Mouse (Mus musculus): Measurements from ENCODE around the gene Pde4d.

Pde4d gene

GRCm38 (mm10) chr13:109171688-109172087 lies 721.9 kb downstream of the Pde4d start:
- no peak for DNase-seq (ENCODE audit: low spot score in 2 of 2)

DNA sequence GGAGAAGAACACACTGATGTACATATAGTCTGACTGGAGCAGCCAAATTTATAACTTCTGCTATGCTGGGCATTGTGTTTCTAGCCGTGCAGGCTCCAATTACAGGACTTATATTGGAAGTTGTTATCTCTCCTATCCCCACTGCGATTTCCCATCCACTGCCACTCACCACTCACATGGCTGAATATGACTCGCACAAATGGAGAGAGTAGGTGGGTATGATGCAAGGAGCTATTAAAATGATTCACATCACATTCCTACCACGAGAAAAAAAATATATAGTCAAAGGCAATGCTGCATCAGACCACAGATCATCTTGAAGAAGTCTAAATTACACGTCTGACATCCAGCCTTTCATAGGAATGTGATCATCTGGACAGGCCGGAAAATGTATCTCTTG lies 725.5 kb downstream of the Pde4d start:
- no peak for DNase-seq (ENCODE audit: low spot score in 2 of 2)

GRCm38 (mm10) chr13:109175852-109176621 lies 726.3 kb downstream of the Pde4d start:
- no peak for DNase-seq (ENCODE audit: low spot score in 2 of 2)

DNA sequence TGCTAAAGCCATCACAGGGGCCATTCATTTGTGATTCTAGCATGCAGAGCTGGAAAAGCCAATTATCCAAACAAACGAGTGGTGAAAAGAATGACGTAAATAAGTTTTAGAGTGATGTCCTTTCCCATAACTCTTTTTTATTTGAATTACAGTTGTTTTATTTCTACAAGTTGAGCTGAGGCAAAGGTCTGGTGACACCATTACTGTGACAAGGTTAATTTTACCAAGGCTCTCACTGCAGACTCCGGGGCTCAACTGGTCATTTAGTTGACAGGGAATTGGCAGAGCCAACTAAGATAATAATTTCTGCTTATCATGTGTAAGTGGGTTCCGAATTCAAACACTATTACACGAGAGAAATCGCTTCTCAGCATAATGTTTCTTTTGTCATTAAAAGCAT lies 731.6 kb downstream of the Pde4d start:
- DNase-seq (ENCODE audit: low spot score in 2 of 2) = no peak

- no peak for DNase-seq (ENCODE audit: low spot score in 2 of 2)
These were observed 740.9 kb downstream of the Pde4d start for GRCm38 (mm10) chr13:109190652-109191051.

- no peak for DNase-seq (ENCODE audit: low spot score in 2 of 2)
These were observed 741.4 kb downstream of the Pde4d start for GRCm38 (mm10) chr13:109191176-109191575.

GRCm38 (mm10) chr13:109205541-109205940 lies 755.8 kb downstream of the Pde4d start:
- DNase-seq (ENCODE audit: low spot score in 2 of 2) = no peak

DNA sequence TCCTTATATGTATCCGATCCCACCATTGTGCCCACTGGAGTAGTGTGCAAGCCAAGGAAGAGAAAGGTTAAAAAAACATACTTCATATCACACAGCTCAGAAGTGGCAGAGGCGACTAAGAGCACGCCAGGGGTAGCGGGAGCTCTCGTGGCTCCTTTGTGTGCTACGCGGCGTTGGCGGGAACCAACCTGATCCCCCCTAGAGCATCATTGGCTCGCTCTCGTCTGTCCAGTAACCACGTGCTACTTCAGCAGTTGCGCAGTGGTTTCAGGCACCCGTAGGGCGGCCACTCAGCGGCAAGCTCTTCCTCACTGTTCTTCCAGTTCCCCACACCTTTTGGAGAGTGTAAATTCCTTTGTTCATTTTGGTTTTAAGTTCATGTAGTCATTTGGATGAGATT lies 758.9 kb downstream of the Pde4d start:
- DNase-seq (ENCODE audit: low spot score in 2 of 2) = no peak

DNA sequence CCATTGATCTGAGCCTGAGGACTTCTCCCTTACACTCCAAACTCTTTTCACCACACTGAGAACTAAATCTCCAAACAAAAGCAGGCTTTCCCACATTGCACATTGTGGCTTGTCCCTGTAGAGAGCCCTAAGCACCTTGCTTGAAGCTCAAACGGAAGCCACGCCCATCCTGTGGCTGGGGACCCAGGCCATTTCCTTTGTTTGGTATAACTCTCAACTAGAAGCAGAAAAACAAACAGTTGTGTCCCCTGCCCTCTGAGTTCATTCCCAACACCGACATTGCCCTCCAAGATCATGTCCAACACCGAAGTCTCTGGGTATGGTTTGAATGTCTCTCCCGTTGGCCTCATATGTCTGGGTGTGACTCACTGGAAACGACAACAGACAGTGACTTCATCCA lies 759.7 kb downstream of the Pde4d start:
- no peak for DNase-seq (ENCODE audit: low spot score in 2 of 2)

DNA sequence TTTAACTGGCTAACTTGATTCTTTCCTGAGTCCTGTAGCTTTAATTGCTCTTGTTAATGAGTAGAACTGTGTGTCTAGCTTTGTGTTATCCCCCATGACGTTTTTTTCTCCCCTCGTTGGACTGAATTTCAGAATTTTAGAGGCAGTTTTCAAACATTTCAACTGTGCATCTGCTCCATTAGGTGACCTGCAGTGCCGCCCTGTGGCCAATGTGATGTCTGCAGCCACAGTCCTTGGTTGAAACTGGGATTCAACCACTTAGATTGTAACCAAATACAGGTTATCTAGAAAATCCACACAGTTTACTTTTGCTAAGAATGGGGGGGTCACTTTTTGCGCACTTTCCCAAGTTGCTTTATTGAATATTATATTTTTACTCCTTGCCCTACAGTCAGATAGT lies 760.7 kb downstream of the Pde4d start:
- peak; percentile 43 to 78 for DNase-seq (ENCODE audit: low spot score in 2 of 2)

GRCm38 (mm10) chr13:109211471-109211870 lies 761.7 kb downstream of the Pde4d start:
- DNase-seq (ENCODE audit: low spot score in 2 of 2) = no peak

DNA sequence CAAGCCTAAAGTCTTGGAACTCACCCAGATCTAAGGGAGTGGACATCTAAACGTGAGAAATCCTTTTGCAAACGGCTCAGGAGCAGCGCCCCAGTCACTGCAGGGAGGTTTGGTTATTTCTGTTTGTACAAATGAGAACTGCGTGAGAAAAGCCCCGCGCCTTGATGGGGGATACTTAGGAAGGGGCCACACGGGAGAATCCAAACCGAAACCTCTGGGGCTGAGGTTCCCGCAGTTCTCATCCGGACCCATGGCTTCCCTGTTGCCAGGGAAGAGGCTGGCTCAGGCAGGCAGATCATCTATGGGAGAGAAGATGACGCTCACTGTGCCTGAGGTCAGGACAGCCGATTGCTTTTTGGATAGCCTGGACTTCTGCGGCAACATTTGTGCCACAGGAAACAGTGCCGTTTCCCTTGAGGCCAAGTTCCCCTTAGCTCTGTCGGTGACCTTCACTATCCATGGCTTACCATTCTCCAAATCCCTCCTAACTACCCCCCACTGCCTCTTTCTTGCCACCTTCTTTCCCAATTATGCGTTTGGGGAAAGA lies 762.3 kb downstream of the Pde4d start:
- no peak for DNase-seq (ENCODE audit: low spot score in 2 of 2)

- no peak for DNase-seq (ENCODE audit: low spot score in 2 of 2)
These were observed 763.2 kb downstream of the Pde4d start for GRCm38 (mm10) chr13:109212788-109213473.

DNA sequence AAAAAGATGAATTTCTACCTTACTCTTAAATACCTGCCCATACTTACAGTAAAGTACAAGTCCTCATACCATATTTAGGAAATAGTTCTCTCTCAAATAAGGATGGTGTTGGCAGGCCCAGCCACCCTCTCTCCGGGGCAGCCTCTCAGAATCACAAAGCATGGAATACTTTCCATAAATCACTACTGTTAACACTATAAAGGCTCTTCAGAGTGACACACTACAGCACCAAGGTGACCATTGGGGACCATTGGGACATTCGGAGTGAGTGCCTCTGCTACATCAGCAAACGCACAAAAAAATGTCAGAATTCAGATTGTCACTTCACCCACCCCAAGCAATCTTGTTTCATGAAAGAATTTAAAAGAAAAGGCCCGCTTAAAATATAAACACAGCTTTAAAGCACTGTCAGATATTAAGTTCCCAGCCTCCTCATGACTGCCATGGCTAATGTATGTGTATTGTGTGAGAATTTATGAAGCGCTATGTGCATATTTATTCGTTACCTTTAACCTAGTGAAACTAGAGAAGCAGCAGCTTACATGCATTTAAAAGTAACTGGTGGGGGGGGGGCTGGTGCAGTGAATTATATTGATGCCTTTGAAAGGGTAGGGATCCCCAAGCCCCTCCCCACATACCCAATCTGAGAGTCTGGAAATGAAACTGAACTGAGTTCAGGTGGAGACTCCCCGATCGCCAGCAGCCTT lies 769.4 kb downstream of the Pde4d start:
- no peak for DNase-seq (ENCODE audit: low spot score in 2 of 2)

DNA sequence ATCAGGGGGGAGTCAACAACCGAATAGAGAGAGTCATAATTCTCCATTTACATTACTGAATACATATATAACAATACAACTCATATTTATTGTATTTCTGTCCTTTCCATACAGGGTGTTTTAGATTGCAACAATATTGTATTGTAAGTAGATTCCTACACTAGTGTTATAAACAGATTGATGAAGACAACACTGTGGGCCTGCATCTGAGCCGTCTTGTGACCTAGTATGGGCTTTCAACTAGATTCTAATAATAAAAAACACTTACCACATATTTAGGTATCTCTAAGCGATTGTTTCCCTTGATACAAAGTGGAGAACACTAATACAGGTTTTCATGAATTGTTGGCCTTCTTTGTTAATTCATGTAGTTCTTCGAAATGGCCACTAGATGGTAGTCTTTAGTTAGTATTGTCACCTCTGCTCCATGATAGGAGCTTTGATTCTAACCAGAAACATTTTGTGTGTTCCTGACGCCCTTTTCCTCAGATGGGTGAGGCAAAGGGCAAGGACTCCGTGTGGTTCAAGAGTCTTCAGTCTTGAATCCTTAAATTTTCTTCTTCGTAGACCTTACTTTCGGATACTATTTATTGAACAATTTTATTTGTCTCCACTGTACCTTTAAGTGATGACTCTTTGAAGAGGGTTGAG lies 779.3 kb downstream of the Pde4d start:
- no peak for DNase-seq (ENCODE audit: low spot score in 2 of 2)

DNA sequence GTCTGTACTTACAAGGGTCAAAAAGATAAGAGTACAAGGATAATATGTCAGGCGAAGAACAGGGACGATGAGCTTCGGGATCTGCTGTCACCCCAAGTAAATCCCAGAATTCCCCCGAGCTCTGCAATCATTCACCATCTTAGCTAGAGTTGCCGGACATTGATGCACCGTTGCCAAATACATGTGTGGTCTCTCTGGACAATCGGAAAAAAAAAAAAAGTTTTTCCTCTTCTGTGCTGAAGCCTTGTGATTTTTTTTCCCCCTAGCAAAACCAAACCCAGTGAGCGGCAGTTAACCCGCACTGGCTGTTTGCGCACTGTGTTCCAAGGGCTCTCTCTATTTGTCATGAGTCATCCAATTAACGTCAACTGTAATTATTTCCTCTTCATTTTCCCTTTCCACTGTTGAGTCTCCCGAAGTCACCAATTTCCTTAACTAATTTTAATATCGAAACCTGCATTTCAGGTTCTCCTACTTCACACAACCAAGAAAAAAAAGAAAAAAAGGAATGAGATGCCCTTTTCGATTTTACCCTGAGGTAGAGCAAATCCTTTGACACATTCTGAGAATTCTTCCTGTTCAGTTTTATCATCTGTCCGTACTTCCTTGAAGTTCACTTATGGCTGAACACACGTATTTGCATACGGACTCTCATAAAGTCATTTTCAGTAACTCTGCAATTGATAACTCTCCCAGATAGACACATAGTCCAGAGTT lies 780.0 kb downstream of the Pde4d start:
- DNase-seq (ENCODE audit: low spot score in 2 of 2) = no peak

GRCm38 (mm10) chr13:109230335-109230987 lies 780.7 kb downstream of the Pde4d start:
- DNase-seq (ENCODE audit: low spot score in 2 of 2) = no peak

GRCm38 (mm10) chr13:109231848-109232460 lies 782.2 kb downstream of the Pde4d start:
- no peak for DNase-seq (ENCODE audit: low spot score in 2 of 2)

DNA sequence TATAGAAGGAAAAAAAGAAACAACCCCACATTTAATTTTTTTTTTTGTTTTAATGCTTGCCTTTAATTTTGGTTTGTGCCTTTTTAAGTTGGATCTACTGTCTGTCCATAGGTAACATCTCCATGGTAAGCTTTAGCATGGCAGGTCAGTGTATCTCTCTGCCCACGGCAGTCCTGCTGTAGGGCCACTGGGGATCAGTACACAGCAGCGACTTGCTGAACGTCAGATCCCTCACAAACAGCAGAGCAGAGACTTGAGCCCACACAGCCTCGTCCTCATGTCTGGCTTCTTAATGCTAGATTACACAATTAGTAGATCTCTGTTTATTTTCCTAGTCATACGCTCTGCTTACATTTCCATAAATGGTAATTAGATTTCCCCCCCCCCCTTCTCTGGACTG lies 782.8 kb downstream of the Pde4d start:
- DNase-seq (ENCODE audit: low spot score in 2 of 2) = no peak

- no peak for DNase-seq (ENCODE audit: low spot score in 2 of 2)
These were observed 784.3 kb downstream of the Pde4d start for GRCm38 (mm10) chr13:109233911-109234613.

Data from frontal cortex, postnatal 10 days (tissue).